Comparison of ENCODE assay signal across 18 mouse cellular contexts in the genomic region with DNA sequence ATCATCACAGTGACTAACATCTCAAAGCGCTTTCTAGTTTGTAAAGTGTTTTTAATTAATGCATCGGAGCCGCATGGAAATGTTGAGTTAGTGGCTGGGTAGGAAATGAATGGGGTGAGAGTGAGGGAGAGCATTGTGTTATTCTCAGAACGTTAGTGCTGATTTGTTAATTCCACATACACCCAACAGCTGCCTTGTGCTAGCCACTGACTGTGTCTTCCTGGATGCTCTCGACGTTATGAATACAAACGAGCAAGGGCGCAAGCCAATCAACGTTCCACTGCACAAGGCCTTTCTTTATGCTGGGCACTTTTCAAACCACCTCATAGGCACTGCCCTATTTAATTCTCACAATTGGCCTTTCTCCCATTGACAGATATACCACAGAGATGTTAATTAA. TPM values are rescaled to one million over a fixed set of nuclear protein-coding genes. Genes with fewer than 3 reads are reported as not detected.
DNase-seq lines count a peak whose midpoint lies in the region; ATAC-seq lines count a peak whose summit lies in the region.
"Had no signal": no experiment of that assay in that cellular context is flagged by ENCODE, and none has a peak within 500 bp of the region (broad histone marks: within the 10 kb centered on the region; RNA-seq: fewer than 3 reads in every experiment).

No protein-coding gene starts in this region.

- no peak overlapping the region for H3K4me2 ChIP-seq in hindbrain, embryonic 11.5 days (replicated peaks; ENCODE audit: low read depth, low read length)
- H3K4me2 ChIP-seq in hindbrain, embryonic 13.5 days, result no peak overlapping the region
- no peak overlapping the region for H3K4me2 ChIP-seq in neural tube, embryonic 12.5 days (replicated peaks)
- H3K4me2 ChIP-seq: embryonic facial prominence, embryonic 12.5 days had no signal

- no peak overlapping the region for H3K9ac ChIP-seq in hindbrain, embryonic 11.5 days (ENCODE audit: low read depth, low read length)
- H3K9ac ChIP-seq in hindbrain, embryonic 13.5 days, result no peak overlapping the region
- H3K9ac ChIP-seq in neural tube, embryonic 12.5 days, result no peak overlapping the region
- H3K9ac ChIP-seq: embryonic facial prominence, embryonic 12.5 days; liver, postnatal 0 days had no signal

- H3K27me3 ChIP-seq in hindbrain, embryonic 11.5 days (ENCODE audit: control insufficient read depth, insufficient read depth, low read length), result no peaks in the 10 kb centered on the region
- H3K27me3 ChIP-seq in hindbrain, embryonic 10.5 days (ENCODE audit: insufficient read depth, poor library complexity, severe bottlenecking), result no peaks in the 10 kb centered on the region
- H3K27me3 ChIP-seq in forebrain, embryonic 10.5 days (ENCODE audit: poor library complexity, severe bottlenecking), result peaks cover 9% of the 10 kb centered on the region
- H3K27me3 ChIP-seq in hindbrain, embryonic 13.5 days, result 0 out of 2 replicates have a peak, but pooled peaks cover 11% of the 10 kb centered on the region
- peaks cover 4% of the 10 kb centered on the region; the same call in 1 of the 2 replicates for H3K27me3 ChIP-seq in neural tube, embryonic 12.5 days (replicated peaks)

- peak; percentile 70 for ATAC-seq in hindbrain, embryonic 11.5 days (ENCODE audit: low FRiP score)
- ATAC-seq in hindbrain, embryonic 13.5 days (ENCODE audit: low FRiP score), result peak; percentile 30; the same call in 1 of the 2 replicates
- ATAC-seq in neural tube, embryonic 12.5 days (ENCODE audit: low FRiP score, low read depth), result peak; percentile 71
- ATAC-seq: inflammation-experienced regulatory T-cells, adult 6 months; liver, postnatal 0 days had no signal

- no peaks in the 10 kb centered on the region for H3K9me3 ChIP-seq in hindbrain, embryonic 11.5 days (ENCODE audit: control insufficient read depth, low read length)
- H3K9me3 ChIP-seq in hindbrain, embryonic 10.5 days, result no peaks in the 10 kb centered on the region
- no peaks in the 10 kb centered on the region for H3K9me3 ChIP-seq in forebrain, embryonic 10.5 days
- no peaks in the 10 kb centered on the region for H3K9me3 ChIP-seq in hindbrain, embryonic 13.5 days
- no peaks in the 10 kb centered on the region for H3K9me3 ChIP-seq in neural tube, embryonic 12.5 days
- H3K9me3 ChIP-seq: embryonic facial prominence, embryonic 12.5 days had no signal

- DNase-seq in hindbrain, embryonic 11.5 days (ENCODE audit: low spot score), result no peak
- DNase-seq in hindbrain, embryonic 10.5 days (ENCODE audit: low spot score), result no peak
- DNase-seq in forebrain, embryonic 10.5 days (ENCODE audit: extremely low spot score, low spot score), result no peak
- no peak for DNase-seq in adrenal gland, postnatal 14 days
- DNase-seq in layer of hippocampus, adult 11-12 months (ENCODE audit: low spot score), result no peak
- no peak for DNase-seq in embryo, embryonic 9.5 days (ENCODE audit: extremely low spot score)
- DNase-seq: adrenal gland, postnatal 25 days; cerebellum, postnatal 25 days; gastrocnemius, adult 2 months; heart, adult 11 months; liver, postnatal 0 days; lung, postnatal 4 days had no signal

- no peaks in the 10 kb centered on the region for H3K36me3 ChIP-seq in hindbrain, embryonic 11.5 days (ENCODE audit: control insufficient read depth, insufficient read depth, low read length)
- no peaks in the 10 kb centered on the region for H3K36me3 ChIP-seq in hindbrain, embryonic 10.5 days
- H3K36me3 ChIP-seq in forebrain, embryonic 10.5 days (replicated peaks), result no peaks in the 10 kb centered on the region
- H3K36me3 ChIP-seq in hindbrain, embryonic 13.5 days, result peaks cover 11% of the 10 kb centered on the region
- H3K36me3 ChIP-seq in neural tube, embryonic 12.5 days, result no peaks in the 10 kb centered on the region
- H3K36me3 ChIP-seq: embryonic facial prominence, embryonic 12.5 days had no signal

- no peaks in the 10 kb centered on the region for H3K4me1 ChIP-seq in hindbrain, embryonic 11.5 days (replicated peaks; ENCODE audit: control insufficient read depth, insufficient read depth, low read length)
- peaks cover 15% of the 10 kb centered on the region for H3K4me1 ChIP-seq in hindbrain, embryonic 10.5 days (replicated peaks)
- H3K4me1 ChIP-seq in forebrain, embryonic 10.5 days, result peaks cover 32% of the 10 kb centered on the region
- H3K4me1 ChIP-seq in hindbrain, embryonic 13.5 days (replicated peaks), result peaks cover 32% of the 10 kb centered on the region
- peaks cover 13% of the 10 kb centered on the region; the same call in 1 of the 2 replicates for H3K4me1 ChIP-seq in neural tube, embryonic 12.5 days

- no peak overlapping the region for H3K27ac ChIP-seq in hindbrain, embryonic 11.5 days (ENCODE audit: low read depth, low read length)
- H3K27ac ChIP-seq in hindbrain, embryonic 10.5 days, result no peak overlapping the region
- peak overlapping the region; percentile 74; the same call in 1 of the 2 replicates for H3K27ac ChIP-seq in forebrain, embryonic 10.5 days
- no peak overlapping the region for H3K27ac ChIP-seq in hindbrain, embryonic 13.5 days
- no peak overlapping the region for H3K27ac ChIP-seq in neural tube, embryonic 12.5 days
- H3K27ac ChIP-seq: embryonic facial prominence, embryonic 12.5 days; gastrocnemius, adult 2 months; layer of hippocampus, adult 2 months had no signal

- H3K4me3 ChIP-seq in hindbrain, embryonic 11.5 days (ENCODE audit: low read depth, low read length), result no peak overlapping the region
- no peak overlapping the region for H3K4me3 ChIP-seq in hindbrain, embryonic 10.5 days
- no peak overlapping the region for H3K4me3 ChIP-seq in forebrain, embryonic 10.5 days
- H3K4me3 ChIP-seq in hindbrain, embryonic 13.5 days, result no peak overlapping the region
- H3K4me3 ChIP-seq in neural tube, embryonic 12.5 days, result no peak overlapping the region
- H3K4me3 ChIP-seq: embryonic facial prominence, embryonic 12.5 days; gastrocnemius, adult 2 months; layer of hippocampus, adult 2 months had no signal

- 73% methylated on average over 9 of the region's 9 CpGs for WGBS in hindbrain, embryonic 11.5 days
- WGBS in hindbrain, embryonic 10.5 days, result 70% methylated on average over 9 of the region's 9 CpGs
- 57% methylated on average over 9 of the region's 9 CpGs for WGBS in forebrain, embryonic 10.5 days
- WGBS in hindbrain, embryonic 13.5 days, result 41% methylated on average over 9 of the region's 9 CpGs
- WGBS in neural tube, embryonic 12.5 days, result 53% methylated on average over 9 of the region's 9 CpGs

RNA-seq across cellular contexts. Expression of gene Lrtm2, which starts 11.8 kb away (rescaled TPM):
- 0.14 TPM in 1 of 2 replicates, not detected in the other for polyA plus RNA-seq in hindbrain, embryonic 11.5 days (2014; fragmentation: Nextera tagmentation; extraction: Ambion mirVana)
- 0.12 and 0.16 TPM in 2 replicates for polyA plus RNA-seq in hindbrain, embryonic 10.5 days (2016; fragmentation: Nextera tagmentation; extraction: Ambion mirVana)
- 0.16 and 0.19 TPM in 2 replicates for polyA plus RNA-seq in forebrain, embryonic 10.5 days (2016; fragmentation: Nextera tagmentation; extraction: Ambion mirVana)
- 5.0 and 5.1 TPM in 2 replicates for polyA plus RNA-seq in hindbrain, embryonic 13.5 days (2015; fragmentation: Nextera tagmentation; extraction: Ambion mirVana)
- polyA plus RNA-seq in neural tube, embryonic 12.5 days (2016; fragmentation: Nextera tagmentation; extraction: Ambion mirVana), result 0.78 and 1.1 TPM in 2 replicates
- 0.23 TPM in 1 of 2 replicates, not detected in the other for total RNA-seq in adrenal gland, postnatal 14 days (2021)
- total RNA-seq: adrenal gland, postnatal 25 days had no signal
- polyA plus RNA-seq: kidney, embryonic 14.5 days; liver, postnatal 0 days had no signal
